Mouse (Mus musculus) adrenal gland, postnatal 14 days (tissue): ENCODE results near the gene H2-Q10. TPM values are rescaled to one million over a fixed set of nuclear protein-coding genes. Genes with fewer than 3 reads are reported as not detected.

Experiments used
- DNase-seq: peaks from one replicate; pipeline ENCODE4 v3.0.0; 2021; ENCODE audit warnings: mixed read lengths
- total RNA-seq: library from RNA; stranded (reverse); gene quantifications from 2 replicates; pipeline ENCODE4 v1.2.3, GENCODE M21; 2021

Gene H2-Q10
- total RNA-seq, 1 experiment from 2014 or later = 61.3 TPM

GRCm38 (mm10) chr17:35515911-35516640, 46.2 kb downstream of the H2-Q10 start:
- DNase-seq = peak; percentile 52

GRCm38 (mm10) chr17:35516652-35517500, 47.0 kb downstream of the H2-Q10 start, which contains the start of the genes Tcf19 and Cchcr1:
Gene Tcf19, minus strand, starts transcription at chr17:35516824.
Gene Cchcr1, plus strand, starts transcription at chr17:35517100.
- peak; percentile 99 for DNase-seq

- peak; percentile 33 for DNase-seq
Measured at GRCm38 (mm10) chr17:35517526-35517925, 47.6 kb downstream of the H2-Q10 start.

Other genes with a start within 250 kb of the H2-Q10 start
- 0.67 TPM in 1 of 2 replicates, not detected in the other for gene Gm16181, start 249.3 kb upstream of the H2-Q10 start, total RNA-seq
- gene Atp6v1g2, start 236.4 kb upstream of the H2-Q10 start, total RNA-seq = 7.0 and 8.2 TPM in 2 replicates
- gene Nfkbil1, start 234.3 kb upstream of the H2-Q10 start, total RNA-seq = 15.3 and 17.7 TPM in 2 replicates
- 200 and 232 TPM in 2 replicates for gene Ddx39b, start 228.3 kb upstream of the H2-Q10 start, total RNA-seq
- gene H2-D1, start 207.4 kb upstream of the H2-Q10 start, total RNA-seq = 93.3 and 154 TPM in 2 replicates
- 1.7 and 2.7 TPM in 2 replicates for gene H2-Q1, start 149.7 kb upstream of the H2-Q10 start, total RNA-seq
- gene H2-Q2, start 127.8 kb upstream of the H2-Q10 start, total RNA-seq = 0.49 and 1.3 TPM in 2 replicates
- gene H2-Q4, start 90.5 kb upstream of the H2-Q10 start, total RNA-seq = 16.3 and 26.4 TPM in 2 replicates
- gene H2-Q6, start 45.2 kb upstream of the H2-Q10 start, total RNA-seq = 0.74 and 7.4 TPM in 2 replicates
- gene H2-Q7, start 30.9 kb upstream of the H2-Q10 start, total RNA-seq = 2.7 and 11.1 TPM in 2 replicates
- 0.26 and 0.45 TPM in 2 replicates for gene Pou5f1, start 35.9 kb downstream of the H2-Q10 start, total RNA-seq
- 19.9 and 21.4 TPM in 2 replicates for gene Tcf19, start 46.7 kb downstream of the H2-Q10 start, total RNA-seq
- 12.0 and 14.3 TPM in 2 replicates for gene Cchcr1, start 47.0 kb downstream of the H2-Q10 start, total RNA-seq
- not detected in 2 replicates for gene Psors1c2, start 63.1 kb downstream of the H2-Q10 start, total RNA-seq
- 0.23 and 0.37 TPM in 2 replicates for gene Cdsn, start 82.0 kb downstream of the H2-Q10 start, total RNA-seq
- not detected in 2 replicates for gene 2300002M23Rik, start 97.4 kb downstream of the H2-Q10 start, total RNA-seq
- not detected in 2 replicates for gene Sfta2, start 131.5 kb downstream of the H2-Q10 start, total RNA-seq
- not detected in 2 replicates for gene Gm9573, start 156.5 kb downstream of the H2-Q10 start, total RNA-seq
- gene Mucl3, start 173.6 kb downstream of the H2-Q10 start, total RNA-seq = not detected in 2 replicates
- gene Vars2, start 197.5 kb downstream of the H2-Q10 start, total RNA-seq = 49.6 and 52.0 TPM in 2 replicates
- 24.3 and 24.7 TPM in 2 replicates for gene Gtf2h4, start 203.7 kb downstream of the H2-Q10 start, total RNA-seq
- gene Ddr1, start 234.5 kb downstream of the H2-Q10 start, total RNA-seq = 36.3 and 36.4 TPM in 2 replicates